Mouse (Mus musculus): ENCODE results near the gene Hrasls5. TPM values are rescaled to one million over a fixed set of nuclear protein-coding genes. Genes with fewer than 3 reads are reported as not detected.

Hrasls5 gene
- total RNA-seq, 2 experiments from 2014 or later: not detected

- no peak for ATAC-seq (replicated peaks; ENCODE audit: low FRiP score, low TSS enrichment, poor library complexity, severe bottlenecking)
These were observed 6.2 kb upstream of the Hrasls5 start for GRCm38 (mm10) chr19:7605930-7606783.

DNA sequence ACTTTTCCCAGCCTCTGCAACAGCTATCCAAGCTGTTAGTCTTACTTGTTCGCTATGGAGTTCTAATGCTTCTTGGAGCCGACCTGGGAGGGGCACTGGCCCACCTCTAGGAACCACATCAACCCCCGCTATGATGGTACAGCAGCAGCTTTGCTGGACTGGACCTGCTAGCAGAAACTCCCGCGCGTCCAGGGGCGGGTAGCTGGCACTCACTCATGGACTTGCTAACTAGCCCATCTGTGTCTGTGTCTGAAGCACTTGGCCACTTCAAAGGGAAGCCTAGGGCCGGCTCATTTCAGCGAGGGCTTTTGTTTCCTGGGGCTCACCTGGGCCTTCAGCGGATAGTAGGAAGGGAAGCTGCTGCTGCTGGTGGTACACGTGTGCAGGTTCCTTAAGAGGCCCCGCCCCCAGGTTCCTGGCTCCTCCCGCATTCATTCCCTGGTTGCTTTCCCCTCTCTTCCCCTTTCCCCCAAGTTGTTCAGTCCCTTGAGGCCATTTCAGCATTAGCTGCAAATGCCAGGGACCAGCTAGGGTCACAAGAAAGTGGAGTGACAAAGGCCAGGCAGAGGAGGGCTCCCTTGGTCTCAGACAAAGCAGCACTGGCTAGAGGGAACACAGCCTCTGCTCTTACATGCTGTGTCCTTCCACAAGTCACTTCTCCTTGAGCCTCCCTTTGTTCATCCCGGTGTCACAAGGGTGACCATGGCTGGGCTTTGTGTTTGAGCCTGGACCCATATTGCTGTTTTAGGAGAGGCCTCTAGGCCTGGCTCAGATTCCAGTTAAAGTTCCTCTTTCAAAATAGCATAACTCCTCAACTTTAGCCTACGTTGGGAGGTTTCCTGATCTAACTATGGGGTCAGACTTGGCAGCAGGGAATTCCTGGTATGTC is 5.3 kb upstream of the Hrasls5 start, which contains the start of gene Lgals12:
Lgals12 (minus strand) TSS at position 393 of the 889 bp plus-strand sequence.
- ATAC-seq (replicated peaks; ENCODE audit: low FRiP score, low TSS enrichment, poor library complexity, severe bottlenecking): no peak

DNA sequence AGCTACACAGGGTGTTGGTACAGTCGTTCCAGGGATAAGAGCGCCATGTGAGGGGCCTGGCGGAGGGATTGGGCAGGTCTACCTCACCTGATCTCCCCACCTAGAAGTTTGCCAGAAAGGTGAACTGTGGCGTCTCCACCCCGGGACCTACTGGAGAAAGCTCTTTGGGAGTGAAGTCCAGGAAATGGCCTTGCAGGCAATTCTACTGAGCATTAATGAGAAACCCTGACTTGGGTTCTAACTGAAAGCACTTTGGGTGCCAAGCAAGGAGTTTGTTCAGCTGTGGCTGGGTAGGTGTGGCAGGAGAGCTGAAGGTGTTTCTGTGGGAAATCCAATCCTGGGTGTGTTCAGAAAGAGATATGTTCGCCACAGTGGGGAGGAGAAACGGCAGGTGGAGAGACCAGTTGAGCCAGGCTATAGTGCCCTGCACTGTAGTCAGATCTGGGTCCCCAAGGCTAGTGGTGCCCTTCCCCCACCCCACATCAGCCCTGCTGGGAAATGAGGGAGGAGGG is 4.6 kb upstream of the Hrasls5 start:
- no peak for ATAC-seq (replicated peaks; ENCODE audit: low FRiP score, low TSS enrichment, poor library complexity, severe bottlenecking)

DNA sequence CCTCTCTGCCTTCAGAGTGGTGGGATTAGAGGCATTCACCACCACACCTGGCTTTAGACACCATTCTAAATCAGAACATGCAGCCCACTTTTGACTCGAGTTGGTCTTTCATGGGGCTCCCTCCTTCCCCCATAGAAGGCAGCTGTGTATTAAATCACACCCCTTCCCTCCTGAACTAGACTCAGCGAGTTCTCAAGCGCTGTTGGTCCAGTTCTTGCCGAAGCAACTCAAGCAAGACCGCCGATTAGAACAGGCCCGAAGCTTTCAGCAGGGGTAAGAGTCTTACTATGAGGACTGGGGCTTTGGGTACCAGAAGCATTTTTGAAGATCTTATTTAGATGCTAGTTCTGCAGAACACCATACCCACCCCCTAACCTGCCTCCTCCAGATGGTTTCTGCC is 810 bp downstream of the Hrasls5 start:
- ATAC-seq (replicated peaks; ENCODE audit: low FRiP score, low TSS enrichment, poor library complexity, severe bottlenecking): no peak

DNA sequence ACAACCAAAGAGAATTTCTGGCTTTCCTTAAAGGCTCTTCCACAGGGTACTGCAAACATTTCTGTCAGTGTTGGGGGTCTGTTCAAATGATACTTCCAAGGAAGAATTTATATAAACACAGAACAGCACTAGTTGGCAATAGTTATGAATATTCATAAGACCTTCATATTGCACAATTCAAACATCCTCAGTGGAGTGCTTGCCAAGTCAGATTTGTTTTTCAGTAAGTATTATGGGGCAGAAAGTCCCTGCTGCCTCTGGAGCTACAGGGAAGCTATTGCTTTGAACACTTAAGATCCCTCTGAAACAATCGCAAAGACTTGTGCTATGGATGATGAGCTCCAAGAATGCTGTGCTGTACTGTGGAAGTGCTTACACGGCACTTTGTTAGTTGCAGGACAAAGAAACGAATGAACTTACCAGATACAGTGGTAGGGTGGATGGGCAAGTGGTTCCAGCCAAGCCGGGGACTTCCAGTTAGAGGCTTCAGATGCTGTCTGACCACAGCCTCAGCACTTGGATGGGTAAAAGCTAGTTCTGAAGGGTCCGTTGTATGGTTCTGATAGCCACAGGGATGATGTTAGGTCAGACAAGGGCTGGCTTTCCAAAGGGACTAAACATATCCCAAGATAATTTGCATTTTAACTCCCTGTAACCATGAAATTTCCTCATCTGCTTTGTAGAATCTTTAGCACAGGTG is 4.0 kb downstream of the Hrasls5 start:
- no peak for ATAC-seq (replicated peaks; ENCODE audit: low FRiP score, low TSS enrichment, poor library complexity, severe bottlenecking)

GRCm38 (mm10) chr19:7617085-7617484 is 4.7 kb downstream of the Hrasls5 start:
- ATAC-seq (replicated peaks; ENCODE audit: low FRiP score, low TSS enrichment, poor library complexity, severe bottlenecking): no peak

- 0 out of 2 replicates have a peak, but pooled peaks have one; percentile 37 for ATAC-seq (replicated peaks; ENCODE audit: low FRiP score, low TSS enrichment, poor library complexity, severe bottlenecking)
These were observed 5.4 kb downstream of the Hrasls5 start for GRCm38 (mm10) chr19:7617696-7618095.

GRCm38 (mm10) chr19:7633021-7633420 is 20.7 kb downstream of the Hrasls5 start:
- no peak for ATAC-seq (replicated peaks; ENCODE audit: low FRiP score, low TSS enrichment, poor library complexity, severe bottlenecking)

- ATAC-seq (replicated peaks; ENCODE audit: low FRiP score, low TSS enrichment, poor library complexity, severe bottlenecking): no peak
These were observed 21.4 kb downstream of the Hrasls5 start for GRCm38 (mm10) chr19:7633786-7634185.

DNA sequence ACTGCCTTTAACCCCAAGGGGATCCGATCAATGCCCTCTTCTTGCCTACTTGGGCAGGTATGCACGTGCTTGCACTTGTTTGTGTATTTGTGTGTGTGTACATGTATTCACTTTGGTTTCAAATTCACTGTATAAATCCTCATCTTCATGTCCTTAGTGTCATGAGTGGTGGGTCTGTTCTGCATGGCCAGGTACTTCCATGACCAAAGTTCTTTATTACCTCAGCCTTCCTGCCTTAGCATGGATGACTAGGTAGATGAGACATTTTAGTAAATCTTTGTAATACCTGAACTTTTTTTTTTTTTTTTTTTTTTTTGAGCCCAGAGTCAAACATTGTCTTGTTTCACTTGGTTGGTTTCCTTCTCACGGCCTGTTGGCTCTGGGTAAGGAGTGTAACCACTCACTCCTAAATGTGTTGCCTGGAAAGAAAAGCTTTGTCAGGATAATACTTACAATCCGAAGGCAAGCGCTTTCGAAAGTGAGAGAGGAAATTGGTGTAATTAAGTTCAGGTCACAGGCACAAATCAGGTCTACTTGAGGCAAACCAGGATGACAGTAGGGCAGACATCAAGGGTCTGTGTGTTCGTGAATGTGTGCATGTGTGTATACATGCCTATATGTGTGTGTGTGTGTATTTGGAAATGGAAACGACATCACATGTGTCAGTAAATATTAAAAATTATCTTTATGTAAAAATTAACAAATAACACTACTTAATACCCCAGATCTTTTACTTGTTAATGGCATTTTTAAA is 36.7 kb downstream of the Hrasls5 start:
- no peak for ATAC-seq (replicated peaks; ENCODE audit: low FRiP score, low TSS enrichment, poor library complexity, severe bottlenecking)

DNA sequence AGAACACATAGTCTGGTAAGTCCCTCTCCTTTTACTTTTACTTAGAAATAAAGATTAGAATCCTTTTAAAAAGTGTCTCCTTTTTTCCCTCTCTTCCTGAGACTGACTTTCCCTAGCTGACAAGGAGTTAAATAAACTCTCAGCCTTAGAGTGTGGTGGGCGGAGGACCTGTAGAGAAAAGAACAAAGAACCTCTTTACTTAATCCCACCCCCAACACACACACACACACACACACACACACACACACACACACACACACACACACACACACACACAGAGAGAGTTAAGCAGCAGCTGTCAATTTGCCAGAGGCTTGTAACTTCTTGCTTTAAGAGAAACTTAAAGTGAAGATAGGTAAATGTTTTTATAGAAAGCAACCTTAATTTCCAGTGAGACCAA is 59.7 kb downstream of the Hrasls5 start:
- ATAC-seq (replicated peaks; ENCODE audit: low FRiP score, low TSS enrichment, poor library complexity, severe bottlenecking): no peak

- no peak for ATAC-seq (replicated peaks; ENCODE audit: low FRiP score, low TSS enrichment, poor library complexity, severe bottlenecking)
These were observed 75.6 kb downstream of the Hrasls5 start for GRCm38 (mm10) chr19:7687988-7688387.

Other genes starting within 250 kb of the Hrasls5 start
- 15.7 and 23.7 TPM in 2 replicates for gene Spindoc, start 229.5 kb upstream of the Hrasls5 start, total RNA-seq (2014; fragmentation: Nextera tagmentation)
- gene Spindoc, start 229.5 kb upstream of the Hrasls5 start, total RNA-seq (2017): 6.2 and 15.9 TPM in 2 replicates
- gene 2700081O15Rik, start 194.9 kb upstream of the Hrasls5 start, total RNA-seq (2014; fragmentation: Nextera tagmentation): 4.6 and 9.4 TPM in 2 replicates
- gene 2700081O15Rik, start 194.9 kb upstream of the Hrasls5 start, total RNA-seq (2017): 3.0 and 7.0 TPM in 2 replicates
- 79.7 and 98.2 TPM in 2 replicates for gene Rtn3, start 129.3 kb upstream of the Hrasls5 start, total RNA-seq (2014; fragmentation: Nextera tagmentation)
- 54.8 and 58.5 TPM in 2 replicates for gene Rtn3, start 129.3 kb upstream of the Hrasls5 start, total RNA-seq (2017)
- 59.2 and 60.3 TPM in 2 replicates for gene Atl3, start 118.5 kb upstream of the Hrasls5 start, total RNA-seq (2014; fragmentation: Nextera tagmentation)
- gene Atl3, start 118.5 kb upstream of the Hrasls5 start, total RNA-seq (2017): 73.8 and 99.0 TPM in 2 replicates
- gene Pla2g16, start 55.1 kb upstream of the Hrasls5 start, total RNA-seq (2014; fragmentation: Nextera tagmentation): 29.6 and 32.5 TPM in 2 replicates
- 25.6 and 37.9 TPM in 2 replicates for gene Pla2g16, start 55.1 kb upstream of the Hrasls5 start, total RNA-seq (2017)
- not detected in 2 replicates for gene Lgals12, start 5.3 kb upstream of the Hrasls5 start, total RNA-seq (2014; fragmentation: Nextera tagmentation)
- not detected in 2 replicates for gene Lgals12, start 5.3 kb upstream of the Hrasls5 start, total RNA-seq (2017)
- gene Slc22a19, start 98.8 kb downstream of the Hrasls5 start, total RNA-seq (2014; fragmentation: Nextera tagmentation): not detected in 2 replicates
- not detected in 2 replicates for gene Slc22a19, start 98.8 kb downstream of the Hrasls5 start, total RNA-seq (2017)
- gene Slc22a26, start 190.1 kb downstream of the Hrasls5 start, total RNA-seq (2014; fragmentation: Nextera tagmentation): not detected in 2 replicates
- not detected in 2 replicates for gene Slc22a26, start 190.1 kb downstream of the Hrasls5 start, total RNA-seq (2017)

Data from megakaryocyte-erythroid progenitor cell, adult 5-6 weeks (primary cell).